In genomic region chr15:8459979-8460378, GRCm38 (mm10) we compare ENCODE assay signal across 38 mouse cellular contexts. TPM values are rescaled to one million over a fixed set of nuclear protein-coding genes. Genes with fewer than 3 reads are reported as not detected.
"Had no signal": no experiment of that assay in that cellular context is flagged by ENCODE, and none has a peak within 500 bp of the region (broad histone marks: within the 10 kb centered on the region; RNA-seq: fewer than 3 reads in every experiment).

No protein-coding gene starts in this region.

- H3K27me3 ChIP-seq: heart, embryonic 13.5 days; heart, embryonic 15.5 days; hindbrain, embryonic 13.5 days; hindbrain, embryonic 15.5 days; limb, embryonic 12.5 days; liver, embryonic 13.5 days had no signal

- H3K4me1 ChIP-seq: heart, embryonic 13.5 days; heart, embryonic 15.5 days; hindbrain, embryonic 13.5 days; hindbrain, embryonic 15.5 days; limb, embryonic 10.5 days; limb, embryonic 12.5 days had no signal

- DNase-seq: gastrocnemius, adult 2 months; gastrocnemius, postnatal 10 days; gastrocnemius, postnatal 25 days; heart, adult 11 months; heart, adult 2 months; heart, postnatal 14 days; heart, postnatal 36 days; kidney, adult 11 months; kidney, adult 8-10 months; kidney, postnatal 10 days; kidney, postnatal 25 days; kidney, postnatal 4 days; liver; liver, embryonic 13.5 days had no signal

- H3K4me2 ChIP-seq: heart, embryonic 11.5 days; heart, embryonic 13.5 days; heart, embryonic 15.5 days; hindbrain, embryonic 13.5 days; hindbrain, embryonic 15.5 days; limb, embryonic 12.5 days; liver, embryonic 11.5 days; liver, embryonic 13.5 days had no signal

- H3K9ac ChIP-seq: heart, embryonic 13.5 days; heart, embryonic 15.5 days; hindbrain, embryonic 13.5 days; hindbrain, embryonic 15.5 days; limb, embryonic 12.5 days; liver, embryonic 13.5 days had no signal

- H3K9me3 ChIP-seq: heart, embryonic 13.5 days; heart, embryonic 15.5 days; hindbrain, embryonic 13.5 days; hindbrain, embryonic 15.5 days; limb, embryonic 10.5 days; limb, embryonic 12.5 days; liver, embryonic 13.5 days had no signal

- ATAC-seq: hindbrain, postnatal 0 days; intestine, embryonic 16.5 days had no signal

- H3K4me3 ChIP-seq: gastrocnemius, adult 2 months; heart, adult 2 months; heart, embryonic 13.5 days; heart, embryonic 15.5 days; hindbrain, embryonic 13.5 days; hindbrain, embryonic 15.5 days; layer of hippocampus, adult 2 months; left cerebral cortex, adult 2 months; limb, embryonic 10.5 days; limb, embryonic 12.5 days; liver, embryonic 13.5 days had no signal

- H3K36me3 ChIP-seq: heart, embryonic 13.5 days; heart, embryonic 15.5 days; hindbrain, embryonic 13.5 days; hindbrain, embryonic 15.5 days; limb, embryonic 10.5 days; limb, embryonic 12.5 days; liver, embryonic 13.5 days had no signal

- H3K27ac ChIP-seq: gastrocnemius, adult 2 months; heart, adult 2 months; heart, embryonic 13.5 days; heart, embryonic 15.5 days; hindbrain, embryonic 13.5 days; hindbrain, embryonic 15.5 days; hindbrain, postnatal 0 days; layer of hippocampus, adult 2 months; left cerebral cortex, adult 2 months; limb, embryonic 10.5 days; limb, embryonic 12.5 days; liver, embryonic 13.5 days had no signal

RNA-seq across cellular contexts. Expression of gene Gm2310, which starts 59.8 kb away (rescaled TPM):
- total RNA-seq: gastrocnemius, adult 2 months; gastrocnemius, postnatal 10 days; gastrocnemius, postnatal 25 days; gastrocnemius, postnatal 4 days; heart, adult 2 months; heart, postnatal 14 days; heart, postnatal 36 days; hematopoietic stem cell, adult 5-6 weeks; hindbrain, postnatal 0 days; layer of hippocampus, adult 2 months; layer of hippocampus, postnatal 10 days; layer of hippocampus, postnatal 25 days; left cerebral cortex, adult 2 months; left cerebral cortex, postnatal 14 days; left cerebral cortex, postnatal 36 days had no signal
- polyA plus RNA-seq: heart, adult 2 months; heart, embryonic 11.5 days; heart, embryonic 13.5 days; heart, embryonic 15.5 days; heart, postnatal 0 days; hindbrain, embryonic 11.5 days; hindbrain, embryonic 13.5 days; hindbrain, embryonic 15.5 days; hindbrain, postnatal 0 days; intestine, embryonic 14.5 days; intestine, embryonic 16.5 days; kidney, embryonic 14.5 days; kidney, embryonic 16.5 days; limb, embryonic 10.5 days; limb, embryonic 12.5 days; limb, embryonic 14.5 days; liver, embryonic 11.5 days; liver, embryonic 13.5 days had no signal
